Mouse (Mus musculus): ENCODE measurements around the gene Gm10681.
"Not testable (repeated sequence)": the region's sequence is repeated elsewhere in the genome, so short reads cannot be mapped to it uniquely, and the experiment has no call there.

Gene Gm10681

GRCm38 (mm10) chr3:98510414-98510813 is 78.2 kb downstream of the Gm10681 start, which contains the start of gene Hsd3b4:
TSS of gene Hsd3b4 (minus strand) at chr3:98510514.
- DNase-seq (ENCODE audit: low read depth, low spot score), result not testable (repeated sequence)

DNA sequence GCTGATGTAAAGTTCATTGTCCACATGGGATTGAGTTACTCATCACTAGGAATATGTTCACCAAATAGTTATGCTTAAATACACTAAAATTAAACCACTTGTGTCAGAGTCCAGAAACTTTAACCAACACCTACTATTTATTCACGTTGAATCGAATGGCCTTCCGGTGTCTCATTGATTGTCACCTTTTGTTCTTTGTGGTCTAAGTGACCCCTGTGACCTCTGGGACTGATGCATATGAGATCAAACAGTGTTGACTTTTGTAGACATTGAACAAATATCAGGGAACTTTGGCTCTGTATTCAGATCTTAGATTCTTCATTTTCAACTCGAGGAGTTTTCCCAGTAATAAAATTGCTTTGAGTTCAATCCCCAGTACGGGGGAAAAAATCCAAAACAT is 81.4 kb downstream of the Gm10681 start:
- not testable (repeated sequence) for DNase-seq (ENCODE audit: low read depth, low spot score)
